8 mouse cellular contexts compared by ENCODE assay signal in genomic region chr3:132747036-132747435, GRCm38 (mm10).
DNase-seq lines count a peak whose midpoint lies in the region; ATAC-seq lines count a peak whose summit lies in the region.

No protein-coding gene starts in this region.

- H3K4me3 ChIP-seq in limb, embryonic 13.5 days, result no peak overlapping the region
- H3K4me3 ChIP-seq in midbrain, embryonic 16.5 days (ENCODE audit: low read depth, low read length), result no peak overlapping the region

- no peaks in the 10 kb centered on the region for H3K27me3 ChIP-seq in limb, embryonic 13.5 days
- no peaks in the 10 kb centered on the region for H3K27me3 ChIP-seq in midbrain, embryonic 16.5 days (ENCODE audit: control insufficient read depth, insufficient read depth, low read depth, low read length)

- peaks cover 8% of the 10 kb centered on the region for H3K36me3 ChIP-seq in limb, embryonic 13.5 days
- no peaks in the 10 kb centered on the region for H3K36me3 ChIP-seq in midbrain, embryonic 16.5 days (ENCODE audit: control insufficient read depth, insufficient read depth, low read length)

- ATAC-seq in limb, embryonic 13.5 days (ENCODE audit: low FRiP score, low read depth), result peak; percentile 76; the same call in 1 of the 2 replicates
- ATAC-seq in midbrain, embryonic 16.5 days, result peak; percentile 91

- H3K27ac ChIP-seq in limb, embryonic 13.5 days, result no peak overlapping the region
- no peak overlapping the region for H3K27ac ChIP-seq in midbrain, embryonic 16.5 days (ENCODE audit: low read length)

- no peak overlapping the region for H3K4me2 ChIP-seq in limb, embryonic 13.5 days (replicated peaks)
- H3K4me2 ChIP-seq in midbrain, embryonic 16.5 days (ENCODE audit: low read length), result no peak overlapping the region

- peak; percentile 84 for DNase-seq in 416B (ENCODE audit: low read depth)
- DNase-seq in NIH3T3 (ENCODE audit: low read depth), result peak; percentile 83
- peak; percentile 12 to 17 for DNase-seq in cerebellum, postnatal 36 days
- peak; percentile 50 for DNase-seq in heart, adult 8-10 months (ENCODE audit: low spot score)
- peak; percentile 72 for DNase-seq in kidney, adult 9 months
- DNase-seq in thymus, postnatal 36 days, result peak; percentile 8 to 12

- no peak overlapping the region for H3K9ac ChIP-seq in limb, embryonic 13.5 days
- no peak overlapping the region for H3K9ac ChIP-seq in midbrain, embryonic 16.5 days (ENCODE audit: low read depth, low read length)

- H3K4me1 ChIP-seq in limb, embryonic 13.5 days, result 0 out of 2 replicates have a peak, but pooled peaks cover 4% of the 10 kb centered on the region
- H3K4me1 ChIP-seq in midbrain, embryonic 16.5 days (ENCODE audit: control insufficient read depth, insufficient read depth, low read length), result 0 out of 2 replicates have a peak, but pooled peaks cover 2% of the 10 kb centered on the region

- 20% methylated on average over 3 of the region's 3 CpGs for WGBS in limb, embryonic 13.5 days
- WGBS in midbrain, embryonic 16.5 days, result 21% methylated on average over 3 of the region's 3 CpGs

- no peaks in the 10 kb centered on the region for H3K9me3 ChIP-seq in limb, embryonic 13.5 days
- no peaks in the 10 kb centered on the region for H3K9me3 ChIP-seq in midbrain, embryonic 16.5 days (replicated peaks; ENCODE audit: control insufficient read depth, low read length, poor library complexity, severe bottlenecking)

Comparison
In these comparisons a context has a peak if more than half of its experiments do, and no peak if none do; other contexts are left out.
1. DNase-seq: peak in every context shown above with its lines; median percentile 84 in 416B; 83 in NIH3T3; 72 in kidney, adult 9 months; 50 in heart, adult 8-10 months; 14 in cerebellum, postnatal 36 days; 10 in thymus, postnatal 36 days.